Mouse (Mus musculus): ENCODE results near the gene Rap1gap. TPM values are rescaled to one million over a fixed set of nuclear protein-coding genes. Genes with fewer than 3 reads are reported as not detected.

Rap1gap gene
- polyA plus RNA-seq, 1 experiment = 1.3 TPM

- TF ChIP-seq POLR2A (IDR thresholded peaks at IDR 0.05; ENCODE audit: insufficient read length, low read depth) (no peak), E2F4 (IDR thresholded peaks at IDR 0.05; ENCODE audit: insufficient read depth) (no peak), SRF (IDR thresholded peaks at IDR 0.05; ENCODE audit: control insufficient read depth, insufficient read length, low read depth) (no peak)
- Histone ChIP-seq H3K27me3 (ENCODE audit: control insufficient read depth, insufficient read depth, insufficient read length) (no peaks in the 10 kb centered on the region), H3K79me2 (ENCODE audit: control insufficient read depth, insufficient read depth) (no peaks in the 10 kb centered on the region), H3ac (ENCODE audit: control insufficient read depth, insufficient read length) (no peak overlapping the region), H3K36me3 (ENCODE audit: control insufficient read depth, insufficient read depth) (peaks cover 43% of the 10 kb centered on the region), H3K4me2 (ENCODE audit: low read depth) (no peak overlapping the region), H3K4me3 (no peak overlapping the region)
Measured at GRCm38 (mm10) chr4:137629354-137629753, 35.2 kb upstream of the Rap1gap start.

- Histone ChIP-seq H3K36me3 (ENCODE audit: control insufficient read depth, insufficient read depth) (peaks cover 48% of the 10 kb centered on the region), H3K4me2 (ENCODE audit: low read depth) (no peak overlapping the region), H3K4me3 (no peak overlapping the region), H3K79me2 (ENCODE audit: control insufficient read depth, insufficient read depth) (no peaks in the 10 kb centered on the region), H3ac (ENCODE audit: control insufficient read depth, insufficient read length) (no peak overlapping the region), H3K27me3 (ENCODE audit: control insufficient read depth, insufficient read depth, insufficient read length) (no peaks in the 10 kb centered on the region)
- TF ChIP-seq TCF12 (IDR thresholded peaks at IDR 0.05; ENCODE audit: insufficient read depth, poor library complexity, severe bottlenecking) (no peak), REST (IDR thresholded peaks at IDR 0.05; ENCODE audit: insufficient read depth, insufficient read length) (no peak), MAX (IDR thresholded peaks at IDR 0.05; ENCODE audit: low read depth) (no peak), TCF3 (IDR thresholded peaks at IDR 0.05; ENCODE audit: insufficient read length, low read depth) (no peak), CEBPB (IDR thresholded peaks at IDR 0.05; ENCODE audit: insufficient read depth, poor library complexity, severe bottlenecking) (0 out of 2 replicates have a peak, but pooled peaks have one; percentile 36)
Measured at GRCm38 (mm10) chr4:137630153-137630552, 34.4 kb upstream of the Rap1gap start.

GRCm38 (mm10) chr4:137631596-137631995 is 32.9 kb upstream of the Rap1gap start:
- H3K4me2 ChIP-seq (ENCODE audit: low read depth) = no peak overlapping the region
- TF ChIP-seq MYOG (IDR thresholded peaks at IDR 0.05; ENCODE audit: control insufficient read depth in 1 of 3, insufficient read depth in 1 of 3, insufficient read length in 2 of 3, low read depth in 2 of 3) (no peak), USF1 (IDR thresholded peaks at IDR 0.05; ENCODE audit: low read depth) (no peak), E2F4 (IDR thresholded peaks at IDR 0.05; ENCODE audit: insufficient read depth) (no peak), POLR2A (IDR thresholded peaks at IDR 0.05; ENCODE audit: insufficient read length, low read depth) (no peak), MYOD1 (IDR thresholded peaks at IDR 0.05; ENCODE audit: control insufficient read depth in 1 of 3, insufficient read length in 2 of 3, low read depth in 2 of 3) (no peak), REST (IDR thresholded peaks at IDR 0.05; ENCODE audit: insufficient read depth, insufficient read length) (no peak), TCF3 (IDR thresholded peaks at IDR 0.05; ENCODE audit: insufficient read length, low read depth) (no peak), POLR2AphosphoS2 (IDR thresholded peaks at IDR 0.05; ENCODE audit: insufficient read length, low read depth) (no peak)
- H3K4me3 ChIP-seq = no peak overlapping the region
- H3K79me2 ChIP-seq (ENCODE audit: control insufficient read depth, insufficient read depth) = no peaks in the 10 kb centered on the region
- H3ac ChIP-seq (ENCODE audit: control insufficient read depth, insufficient read length) = no peak overlapping the region
- H3K27me3 ChIP-seq (ENCODE audit: control insufficient read depth, insufficient read depth, insufficient read length) = no peaks in the 10 kb centered on the region
- H3K36me3 ChIP-seq (ENCODE audit: control insufficient read depth, insufficient read depth) = peaks cover 57% of the 10 kb centered on the region

- H3K79me2 ChIP-seq (ENCODE audit: control insufficient read depth, insufficient read depth) = no peaks in the 10 kb centered on the region
- peaks cover 51% of the 10 kb centered on the region for H3K36me3 ChIP-seq (ENCODE audit: control insufficient read depth, insufficient read depth)
- no peak overlapping the region for H3ac ChIP-seq (ENCODE audit: control insufficient read depth, insufficient read length)
- no peak overlapping the region for H3K4me3 ChIP-seq
- H3K27me3 ChIP-seq (ENCODE audit: control insufficient read depth, insufficient read depth, insufficient read length) = no peaks in the 10 kb centered on the region
- TF ChIP-seq TCF3 (IDR thresholded peaks at IDR 0.05; ENCODE audit: insufficient read length, low read depth) (no peak), POLR2A (IDR thresholded peaks at IDR 0.05; ENCODE audit: insufficient read length, low read depth) (no peak), USF1 (IDR thresholded peaks at IDR 0.05; ENCODE audit: low read depth) (no peak), TCF12 (IDR thresholded peaks at IDR 0.05; ENCODE audit: insufficient read depth, poor library complexity, severe bottlenecking) (no peak), MYOD1 (IDR thresholded peaks at IDR 0.05; ENCODE audit: control insufficient read depth in 1 of 3, insufficient read length in 2 of 3, low read depth in 2 of 3) (no peak), E2F4 (IDR thresholded peaks at IDR 0.05; ENCODE audit: insufficient read depth) (no peak), SRF (IDR thresholded peaks at IDR 0.05; ENCODE audit: control insufficient read depth, insufficient read length, low read depth) (no peak), REST (IDR thresholded peaks at IDR 0.05; ENCODE audit: insufficient read depth, insufficient read length) (no peak), MAX (IDR thresholded peaks at IDR 0.05; ENCODE audit: low read depth) (no peak), CEBPB (IDR thresholded peaks at IDR 0.05; ENCODE audit: insufficient read depth, poor library complexity, severe bottlenecking) (no peak), MYOG (IDR thresholded peaks at IDR 0.05; ENCODE audit: control insufficient read depth in 1 of 3, insufficient read depth in 1 of 3, insufficient read length in 2 of 3, low read depth in 2 of 3) (no peak), POLR2AphosphoS2 (IDR thresholded peaks at IDR 0.05; ENCODE audit: insufficient read length, low read depth) (no peak)
- H3K4me2 ChIP-seq (ENCODE audit: low read depth) = no peak overlapping the region
Measured at GRCm38 (mm10) chr4:137633394-137633793, 31.1 kb upstream of the Rap1gap start.

GRCm38 (mm10) chr4:137636597-137636996 is 27.9 kb upstream of the Rap1gap start:
- Histone ChIP-seq H3K4me3 (no peak overlapping the region), H3K27me3 (ENCODE audit: control insufficient read depth, insufficient read depth, insufficient read length) (no peaks in the 10 kb centered on the region), H3K4me2 (ENCODE audit: low read depth) (no peak overlapping the region), H3K36me3 (ENCODE audit: control insufficient read depth, insufficient read depth) (peaks cover 38% of the 10 kb centered on the region), H3ac (ENCODE audit: control insufficient read depth, insufficient read length) (no peak overlapping the region), H3K79me2 (ENCODE audit: control insufficient read depth, insufficient read depth) (no peaks in the 10 kb centered on the region)
- TF ChIP-seq USF1 (IDR thresholded peaks at IDR 0.05; ENCODE audit: low read depth) (no peak), MYOG (IDR thresholded peaks at IDR 0.05; ENCODE audit: control insufficient read depth in 1 of 3, insufficient read depth in 1 of 3, insufficient read length in 2 of 3, low read depth in 2 of 3) (no peak), REST (IDR thresholded peaks at IDR 0.05; ENCODE audit: insufficient read depth, insufficient read length) (no peak), MYOD1 (IDR thresholded peaks at IDR 0.05; ENCODE audit: control insufficient read depth in 1 of 3, insufficient read length in 2 of 3, low read depth in 2 of 3) (no peak), CEBPB (IDR thresholded peaks at IDR 0.05; ENCODE audit: insufficient read depth, poor library complexity, severe bottlenecking) (no peak)
